Mouse (Mus musculus) left cerebral cortex, adult 18-20 months (tissue): ENCODE measurements around the gene Apbb1. TPM values are rescaled to one million over a fixed set of nuclear protein-coding genes. Genes with fewer than 3 reads are reported as not detected.

ENCODE experiments used
- DNase-seq, 2 experiments: peaks; one replicate each; pipeline ENCODE4 v3.0.0; 2021 to 2022; ENCODE audit warnings: low spot score in 2 of 2, mixed read lengths in 1 of 2
- total RNA-seq, 2 experiments: library from RNA; stranded (reverse); gene quantifications; 2 replicates each; pipeline ENCODE4 v1.2.3; 2021

The Apbb1 gene
- total RNA-seq, 2 experiments from 2014 or later: 469 to 485 TPM

GRCm38 (mm10) chr7:105574537-105574936, 6.9 kb downstream of the Apbb1 start:
- peak in 1 of 2 experiments; percentile 6 for DNase-seq

GRCm38 (mm10) chr7:105572949-105573348, 8.5 kb downstream of the Apbb1 start:
- peak in 1 of 2 experiments; percentile 47 for DNase-seq

GRCm38 (mm10) chr7:105570756-105571155, 10.7 kb downstream of the Apbb1 start:
- no peak for DNase-seq

GRCm38 (mm10) chr7:105569512-105570496, 11.6 kb downstream of the Apbb1 start:
- DNase-seq: peak in 1 of 2 experiments; percentile 36

- DNase-seq: peak; percentile 85 to 89
These were observed 12.4 kb downstream of the Apbb1 start for GRCm38 (mm10) chr7:105568988-105569471.

- DNase-seq: peak; percentile 73 to 80
These were observed 12.9 kb downstream of the Apbb1 start for GRCm38 (mm10) chr7:105568583-105568982.

GRCm38 (mm10) chr7:105565071-105565836, 16.2 kb downstream of the Apbb1 start:
- DNase-seq: peak in 1 of 2 experiments; percentile 59

- peak in 1 of 2 experiments; percentile 6 for DNase-seq
These were observed 18.1 kb downstream of the Apbb1 start for GRCm38 (mm10) chr7:105563367-105563766.

- no peak for DNase-seq
These were observed 19.1 kb downstream of the Apbb1 start for GRCm38 (mm10) chr7:105562317-105562716.

- DNase-seq: peak; percentile 70 to 75
These were observed 22.4 kb downstream of the Apbb1 start for GRCm38 (mm10) chr7:105559016-105559415.

- peak; percentile 17 to 18 for DNase-seq
These were observed 23.8 kb downstream of the Apbb1 start for GRCm38 (mm10) chr7:105557671-105558070.

GRCm38 (mm10) chr7:105556406-105556805, 25.0 kb downstream of the Apbb1 start:
- DNase-seq: peak in 1 of 2 experiments; percentile 11

GRCm38 (mm10) chr7:105555571-105555970, 25.9 kb downstream of the Apbb1 start:
- peak in 1 of 2 experiments; percentile 5 for DNase-seq

- DNase-seq: peak; percentile 80 to 90
These were observed 27.1 kb downstream of the Apbb1 start, which contains the start of gene Smpd1 for GRCm38 (mm10) chr7:105554212-105554942. Smpd1 (plus strand) TSS chr7:105554360.

- DNase-seq: peak; percentile 4 to 14
These were observed 27.8 kb downstream of the Apbb1 start for GRCm38 (mm10) chr7:105553456-105554211.

GRCm38 (mm10) chr7:105549035-105549434, 32.4 kb downstream of the Apbb1 start:
- DNase-seq: peak in 1 of 2 experiments; percentile 35

GRCm38 (mm10) chr7:105547970-105548369, 33.5 kb downstream of the Apbb1 start:
- no peak for DNase-seq

- no peak for DNase-seq
These were observed 35.5 kb downstream of the Apbb1 start for GRCm38 (mm10) chr7:105545986-105546385.

- no peak for DNase-seq
These were observed 47.3 kb downstream of the Apbb1 start for GRCm38 (mm10) chr7:105534162-105534561.

- no peak for DNase-seq
These were observed 53.4 kb downstream of the Apbb1 start for GRCm38 (mm10) chr7:105528094-105528493.
